14 mouse cellular contexts compared by ENCODE assay signal in genomic region chr2:181423834-181424233, GRCm38 (mm10).
"Had no signal": no experiment of that assay in that cellular context is flagged by ENCODE, and none has a peak within 500 bp of the region (broad histone marks: within the 10 kb centered on the region; RNA-seq: fewer than 3 reads in every experiment).

No protein-coding gene starts in this region.

- H3K27me3 ChIP-seq: limb, embryonic 15.5 days; liver, embryonic 13.5 days; neural tube, embryonic 15.5 days had no signal

- H3K4me3 ChIP-seq: limb, embryonic 15.5 days; liver, embryonic 13.5 days; midbrain, embryonic 10.5 days; myocyte; neural tube, embryonic 15.5 days had no signal

- H3K4me1 ChIP-seq: limb, embryonic 15.5 days; midbrain, embryonic 10.5 days; neural tube, embryonic 15.5 days had no signal

- H3K27ac ChIP-seq: limb, embryonic 15.5 days; midbrain, embryonic 10.5 days; neural tube, embryonic 15.5 days had no signal

- H3K36me3 ChIP-seq: limb, embryonic 15.5 days had no signal

- DNase-seq: kidney, postnatal 36 days; layer of hippocampus, adult 9-11 months; layer of hippocampus, postnatal 36 days; liver, embryonic 13.5 days; lung, adult 18-20 months; lung, postnatal 4 days; midbrain, embryonic 14.5 days; right cerebral cortex, adult 18-20 months; right cerebral cortex, postnatal 25 days; thymus, postnatal 36 days had no signal

- H3K9me3 ChIP-seq: limb, embryonic 15.5 days; liver, embryonic 13.5 days; midbrain, embryonic 10.5 days; neural tube, embryonic 15.5 days had no signal

- H3K4me2 ChIP-seq: limb, embryonic 15.5 days; liver, embryonic 13.5 days; neural tube, embryonic 15.5 days had no signal

- H3K9ac ChIP-seq: limb, embryonic 15.5 days; liver, embryonic 13.5 days; neural tube, embryonic 15.5 days had no signal
